Mouse (Mus musculus) midbrain, embryonic 12.5 days (tissue): ENCODE measurements around the gene Neurog1. TPM values are rescaled to one million over a fixed set of nuclear protein-coding genes. Genes with fewer than 3 reads are reported as not detected.

Experiments used
- ATAC-seq: fragments of 200-750 bp; cut with Nextera tagmentation; 2 replicates; pipeline ENCODE4 v1.8.0; 2017; ENCODE audit warnings: low read depth, moderate TSS enrichment, moderate library complexity; ENCODE audit not compliant: low FRiP score
- H3K27ac ChIP-seq: fragments of 300-500 bp; sonication (generic); replicated peaks from 2 replicates; pipeline ENCODE4 v1.5.1; 2016; ENCODE audit warnings: mild to moderate bottlenecking
- H3K27me3 ChIP-seq: fragments of 300-500 bp; sonication (generic); 2 replicates; pipeline ENCODE4 v1.6.1; 2016; ENCODE audit warnings: mild to moderate bottlenecking
- H3K36me3 ChIP-seq: fragments of 300-500 bp; sonication (generic); 2 replicates; pipeline ENCODE4 v1.6.1; 2016
- H3K4me1 ChIP-seq: fragments of 300-500 bp; sonication (generic); 2 replicates; pipeline ENCODE4 v1.6.1; 2016
- H3K4me2 ChIP-seq: fragments of 300-500 bp; sonication (generic); replicated peaks from 2 replicates; pipeline ENCODE4 v1.6.1; 2016; ENCODE audit warnings: mild to moderate bottlenecking, moderate library complexity
- H3K4me3 ChIP-seq: fragments of 300-500 bp; sonication (generic); 2 replicates; pipeline ENCODE4 v1.5.1; 2016; ENCODE audit warnings: mild to moderate bottlenecking
- H3K9ac ChIP-seq: fragments of 300-500 bp; sonication (generic); replicated peaks from 2 replicates; pipeline ENCODE4 v1.6.1; 2016; ENCODE audit warnings: mild to moderate bottlenecking, moderate library complexity
- H3K9me3 ChIP-seq: fragments of 300-500 bp; sonication (generic); 2 replicates; pipeline ENCODE4 v1.6.1; 2016; ENCODE audit warnings: mild to moderate bottlenecking
- WGBS: fragments of 180-500 bp; shearing (Covaris S2); methylation state at CpG from one replicate; pipeline ENCODE4 v1.1.7; 2016; 5-methylcytosine and 5-hydroxymethylcytosine counted together
- polyA plus RNA-seq: library from polyadenylated mRNA; unstranded; fragments of >200 nt; fragmentation: Nextera tagmentation; extraction: Ambion mirVana; gene quantifications from 2 replicates; pipeline ENCODE4 v1.2.1, GENCODE M21; 2016

The Neurog1 gene
- polyA plus RNA-seq, 1 experiment from 2014 or later: 38.0 TPM

- no peak; the same call in 1 of the 2 replicates for ATAC-seq
- Histone ChIP-seq H3K4me1 (no peaks in the 10 kb centered on the region), H3K4me3 (no peak overlapping the region), H3K27ac (no peak overlapping the region), H3K36me3 (no peaks in the 10 kb centered on the region), H3K4me2 (no peak overlapping the region), H3K27me3 (peaks cover 49% of the 10 kb centered on the region), H3K9ac (no peak overlapping the region), H3K9me3 (0 out of 2 replicates have a peak, but pooled peaks cover 4% of the 10 kb centered on the region)
- 23% methylated on average over 8 of the region's 8 CpGs for WGBS
These were observed 27.5 kb upstream of the Neurog1 start for GRCm38 (mm10) chr13:56279439-56279838.

GRCm38 (mm10) chr13:56275171-56275570 lies 23.2 kb upstream of the Neurog1 start:
- Histone ChIP-seq H3K27me3 (peaks cover 38% of the 10 kb centered on the region), H3K27ac (no peak overlapping the region), H3K9me3 (peaks cover 12% of the 10 kb centered on the region), H3K4me1 (no peaks in the 10 kb centered on the region), H3K4me3 (no peak overlapping the region), H3K4me2 (no peak overlapping the region), H3K36me3 (no peaks in the 10 kb centered on the region), H3K9ac (no peak overlapping the region)
- WGBS: 62% methylated on average over 2 of the region's 2 CpGs
- no peak for ATAC-seq

- ATAC-seq: no peak
- Histone ChIP-seq H3K4me3 (no peak overlapping the region), H3K9me3 (peaks cover 12% of the 10 kb centered on the region), H3K4me1 (0 out of 2 replicates have a peak, but pooled peaks cover 9% of the 10 kb centered on the region), H3K36me3 (no peaks in the 10 kb centered on the region), H3K9ac (no peak overlapping the region), H3K4me2 (no peak overlapping the region), H3K27me3 (peaks cover 51% of the 10 kb centered on the region), H3K27ac (no peak overlapping the region)
- WGBS: 69% methylated on average over 13 of the region's 13 CpGs
These were observed 18.2 kb upstream of the Neurog1 start for GRCm38 (mm10) chr13:56270124-56270523.

GRCm38 (mm10) chr13:56267396-56267795 lies 15.4 kb upstream of the Neurog1 start:
- peaks cover 67% of the 10 kb centered on the region for H3K27me3 ChIP-seq
- H3K9ac ChIP-seq: no peak overlapping the region
- 78% methylated on average over 4 of the region's 4 CpGs for WGBS
- H3K27ac ChIP-seq: no peak overlapping the region
- ATAC-seq: no peak
- no peaks in the 10 kb centered on the region for H3K36me3 ChIP-seq
- peaks cover 12% of the 10 kb centered on the region for H3K9me3 ChIP-seq
- H3K4me3 ChIP-seq: no peak overlapping the region
- H3K4me2 ChIP-seq: no peak overlapping the region
- H3K4me1 ChIP-seq: 0 out of 2 replicates have a peak, but pooled peaks cover 9% of the 10 kb centered on the region

- Histone ChIP-seq H3K9me3 (peaks cover 7% of the 10 kb centered on the region), H3K27me3 (peaks cover 77% of the 10 kb centered on the region), H3K4me3 (no peak overlapping the region), H3K4me2 (no peak overlapping the region), H3K9ac (no peak overlapping the region), H3K4me1 (0 out of 2 replicates have a peak, but pooled peaks cover 9% of the 10 kb centered on the region), H3K27ac (no peak overlapping the region), H3K36me3 (no peaks in the 10 kb centered on the region)
- peak; percentile 52 for ATAC-seq
- WGBS: 41% methylated on average over 8 of the region's 8 CpGs
These were observed 14.5 kb upstream of the Neurog1 start for GRCm38 (mm10) chr13:56266435-56266834.

GRCm38 (mm10) chr13:56265661-56266060 lies 13.7 kb upstream of the Neurog1 start:
- no peaks in the 10 kb centered on the region for H3K36me3 ChIP-seq
- peaks cover 12% of the 10 kb centered on the region for H3K4me1 ChIP-seq
- H3K9me3 ChIP-seq: no peaks in the 10 kb centered on the region; the same call in 1 of the 2 replicates
- no peak overlapping the region for H3K4me2 ChIP-seq
- WGBS: 70% methylated on average over 5 of the region's 5 CpGs
- ATAC-seq: no peak
- H3K27me3 ChIP-seq: peaks cover 79% of the 10 kb centered on the region
- no peak overlapping the region for H3K4me3 ChIP-seq
- H3K27ac ChIP-seq: no peak overlapping the region
- H3K9ac ChIP-seq: no peak overlapping the region

GRCm38 (mm10) chr13:56262269-56262668 lies 10.3 kb upstream of the Neurog1 start:
- Histone ChIP-seq H3K9ac (no peak overlapping the region), H3K9me3 (no peaks in the 10 kb centered on the region), H3K4me3 (no peak overlapping the region), H3K36me3 (no peaks in the 10 kb centered on the region), H3K27me3 (peaks cover 84% of the 10 kb centered on the region), H3K4me1 (peaks cover 41% of the 10 kb centered on the region), H3K27ac (no peak overlapping the region), H3K4me2 (no peak overlapping the region)
- ATAC-seq: no peak
- WGBS: 54% methylated on average over 4 of the region's 4 CpGs

GRCm38 (mm10) chr13:56260344-56260780 lies 8.4 kb upstream of the Neurog1 start:
- Histone ChIP-seq H3K4me2 (peak overlapping the region; percentile 34), H3K4me1 (peaks cover 49% of the 10 kb centered on the region), H3K27ac (peak overlapping the region; percentile 77), H3K9me3 (no peaks in the 10 kb centered on the region), H3K4me3 (0 out of 2 replicates have a peak overlapping the region, but pooled peaks have one; percentile 11), H3K27me3 (peaks cover 93% of the 10 kb centered on the region), H3K9ac (no peak overlapping the region), H3K36me3 (no peaks in the 10 kb centered on the region)
- WGBS: under 1% methylated on average over 17 of the region's 17 CpGs
- peak; percentile 31 for ATAC-seq

GRCm38 (mm10) chr13:56259926-56260250 lies 7.9 kb upstream of the Neurog1 start:
- Histone ChIP-seq H3K4me1 (peaks cover 53% of the 10 kb centered on the region), H3K9ac (no peak overlapping the region), H3K4me3 (no peak overlapping the region), H3K27ac (peak overlapping the region; percentile 77), H3K36me3 (no peaks in the 10 kb centered on the region), H3K9me3 (no peaks in the 10 kb centered on the region), H3K27me3 (peaks cover 93% of the 10 kb centered on the region), H3K4me2 (peak overlapping the region; percentile 34)
- 0% methylated on average over 5 of the region's 5 CpGs for WGBS
- ATAC-seq: peak; percentile 5; the same call in 1 of the 2 replicates

- no peaks in the 10 kb centered on the region for H3K9me3 ChIP-seq
- H3K27ac ChIP-seq: peak overlapping the region; percentile 77
- H3K36me3 ChIP-seq: no peaks in the 10 kb centered on the region
- peak overlapping the region; percentile 32 for H3K4me3 ChIP-seq
- H3K4me2 ChIP-seq: peak overlapping the region; percentile 62
- peak overlapping the region; percentile 39; the same call in 1 of the 2 replicates for H3K9ac ChIP-seq
- WGBS: under 1% methylated on average over 55 of the region's 55 CpGs
- H3K4me1 ChIP-seq: peaks cover 54% of the 10 kb centered on the region
- peak; percentile 50 for ATAC-seq
- H3K27me3 ChIP-seq: peaks cover 93% of the 10 kb centered on the region
These were observed 7.3 kb upstream of the Neurog1 start for GRCm38 (mm10) chr13:56259021-56259925.

GRCm38 (mm10) chr13:56258196-56259020 lies 6.4 kb upstream of the Neurog1 start:
- peak; percentile 48 for ATAC-seq
- Histone ChIP-seq H3K4me2 (peak overlapping the region; percentile 62), H3K36me3 (no peaks in the 10 kb centered on the region), H3K4me3 (peak overlapping the region; percentile 32), H3K9me3 (no peaks in the 10 kb centered on the region), H3K9ac (peak overlapping the region; percentile 39; the same call in 1 of the 2 replicates), H3K27me3 (peaks cover 93% of the 10 kb centered on the region), H3K27ac (peak overlapping the region; percentile 77), H3K4me1 (peaks cover 58% of the 10 kb centered on the region)
- WGBS: under 1% methylated on average over 52 of the region's 52 CpGs
